Mouse (Mus musculus): Measurements from ENCODE around the gene Pacrg. TPM values are rescaled to one million over a fixed set of nuclear protein-coding genes. Genes with fewer than 3 reads are reported as not detected.

The Pacrg gene
- polyA plus RNA-seq, 1 experiment from 2014 or later, result 8.9 TPM

- WGBS, result 68% methylated on average over 8 of the region's 8 CpGs
- Histone ChIP-seq H3K4me2 (replicated peaks) (no peak overlapping the region), H3K36me3 (no peaks in the 10 kb centered on the region), H3K4me3 (replicated peaks) (no peak overlapping the region), H3K9me3 (no peaks in the 10 kb centered on the region), H3K9ac (replicated peaks) (no peak overlapping the region), H3K4me1 (replicated peaks) (0 out of 2 replicates have a peak, but pooled peaks cover under 1% of the 10 kb centered on the region), H3K27me3 (no peaks in the 10 kb centered on the region), H3K27ac (no peak overlapping the region)
- no peak for ATAC-seq
Observed at GRCm38 (mm10) chr17:10635955-10636470, 204.1 kb downstream of the Pacrg start.

GRCm38 (mm10) chr17:10635470-10635869 is 204.6 kb downstream of the Pacrg start:
- WGBS, result 95% methylated on average over 11 of the region's 11 CpGs
- no peaks in the 10 kb centered on the region for H3K36me3 ChIP-seq
- H3K9ac ChIP-seq (replicated peaks), result no peak overlapping the region
- ATAC-seq, result no peak
- H3K27me3 ChIP-seq, result no peaks in the 10 kb centered on the region
- no peak overlapping the region for H3K4me2 ChIP-seq (replicated peaks)
- no peaks in the 10 kb centered on the region for H3K9me3 ChIP-seq
- no peak overlapping the region for H3K27ac ChIP-seq
- H3K4me3 ChIP-seq (replicated peaks), result no peak overlapping the region
- peaks cover 6% of the 10 kb centered on the region for H3K4me1 ChIP-seq (replicated peaks)

DNA sequence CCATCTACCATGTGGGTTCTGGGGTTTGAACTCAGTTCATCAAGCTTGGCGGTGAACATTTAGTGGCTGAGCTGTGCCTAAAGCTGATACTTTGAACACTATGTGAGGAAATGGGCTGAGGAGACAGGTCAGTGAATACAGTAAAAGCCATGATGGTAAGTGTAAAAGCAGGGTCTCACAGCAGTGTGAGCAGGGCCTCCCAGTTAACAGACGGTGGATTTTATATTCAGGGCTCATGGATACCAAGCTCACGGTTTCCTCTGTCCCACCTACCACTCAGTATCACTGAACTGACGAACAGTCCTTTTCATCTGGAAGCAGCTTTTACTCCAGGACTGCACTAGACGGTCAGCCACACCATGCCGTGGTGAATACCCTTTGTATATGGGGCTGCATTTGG is 205.1 kb downstream of the Pacrg start:
- Histone ChIP-seq H3K36me3 (no peaks in the 10 kb centered on the region), H3K9ac (replicated peaks) (no peak overlapping the region), H3K4me3 (replicated peaks) (no peak overlapping the region), H3K9me3 (no peaks in the 10 kb centered on the region), H3K27ac (no peak overlapping the region), H3K27me3 (no peaks in the 10 kb centered on the region), H3K4me2 (replicated peaks) (no peak overlapping the region), H3K4me1 (replicated peaks) (peaks cover 10% of the 10 kb centered on the region)
- 97% methylated on average over 6 of the region's 6 CpGs for WGBS
- no peak for ATAC-seq

DNA sequence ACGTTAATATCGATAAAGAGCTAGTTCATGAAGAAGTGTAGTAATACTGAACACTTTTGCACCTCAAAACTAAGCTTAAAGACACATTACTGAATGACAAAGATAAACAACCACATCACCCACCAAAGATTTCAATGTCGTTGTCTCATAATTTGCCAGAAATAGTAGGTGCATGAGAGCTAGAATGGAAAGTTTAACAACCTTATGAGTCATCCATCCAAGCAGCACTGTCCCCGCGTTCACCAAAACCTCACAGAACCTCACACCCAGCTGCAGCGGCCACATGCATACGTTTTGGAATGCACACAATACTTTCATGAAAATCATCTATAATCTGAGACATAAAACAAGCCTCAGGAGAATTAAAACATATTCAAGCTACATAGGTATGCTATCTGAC is 206.3 kb downstream of the Pacrg start:
- ATAC-seq, result no peak
- Histone ChIP-seq H3K4me1 (replicated peaks) (peaks cover 11% of the 10 kb centered on the region), H3K9ac (replicated peaks) (no peak overlapping the region), H3K4me2 (replicated peaks) (no peak overlapping the region), H3K4me3 (replicated peaks) (no peak overlapping the region), H3K27me3 (no peaks in the 10 kb centered on the region), H3K27ac (no peak overlapping the region), H3K9me3 (no peaks in the 10 kb centered on the region), H3K36me3 (no peaks in the 10 kb centered on the region)
- WGBS, result 93% methylated on average over 7 of the region's 7 CpGs

- Histone ChIP-seq H3K9me3 (no peaks in the 10 kb centered on the region), H3K27me3 (no peaks in the 10 kb centered on the region), H3K4me1 (replicated peaks) (peaks cover 21% of the 10 kb centered on the region), H3K9ac (replicated peaks) (no peak overlapping the region), H3K4me3 (replicated peaks) (no peak overlapping the region), H3K27ac (no peak overlapping the region), H3K36me3 (no peaks in the 10 kb centered on the region), H3K4me2 (replicated peaks) (no peak overlapping the region)
- no peak for ATAC-seq
- 84% methylated on average over 4 of the region's 4 CpGs for WGBS
Observed at GRCm38 (mm10) chr17:10628240-10628639, 211.9 kb downstream of the Pacrg start.

- Histone ChIP-seq H3K9ac (replicated peaks) (no peak overlapping the region), H3K9me3 (no peaks in the 10 kb centered on the region), H3K27me3 (no peaks in the 10 kb centered on the region), H3K4me1 (replicated peaks) (peaks cover 21% of the 10 kb centered on the region), H3K4me3 (replicated peaks) (no peak overlapping the region), H3K36me3 (no peaks in the 10 kb centered on the region), H3K4me2 (replicated peaks) (no peak overlapping the region), H3K27ac (no peak overlapping the region)
- ATAC-seq, result no peak
- WGBS, result 67% methylated on average over 2 of the region's 2 CpGs
Observed at GRCm38 (mm10) chr17:10627476-10627875, 212.6 kb downstream of the Pacrg start.

GRCm38 (mm10) chr17:10626299-10627095 is 213.6 kb downstream of the Pacrg start:
- no peak for ATAC-seq
- Histone ChIP-seq H3K36me3 (no peaks in the 10 kb centered on the region), H3K4me2 (replicated peaks) (no peak overlapping the region), H3K4me1 (replicated peaks) (peaks cover 21% of the 10 kb centered on the region), H3K9ac (replicated peaks) (no peak overlapping the region), H3K9me3 (no peaks in the 10 kb centered on the region), H3K4me3 (replicated peaks) (no peak overlapping the region), H3K27me3 (no peaks in the 10 kb centered on the region), H3K27ac (no peak overlapping the region)
- WGBS, result 72% methylated on average over 13 of the region's 13 CpGs

GRCm38 (mm10) chr17:10624699-10625424 is 215.2 kb downstream of the Pacrg start:
- Histone ChIP-seq H3K4me1 (replicated peaks) (peaks cover 10% of the 10 kb centered on the region), H3K27me3 (no peaks in the 10 kb centered on the region), H3K36me3 (no peaks in the 10 kb centered on the region), H3K4me3 (replicated peaks) (no peak overlapping the region), H3K4me2 (replicated peaks) (no peak overlapping the region), H3K27ac (no peak overlapping the region), H3K9ac (replicated peaks) (no peak overlapping the region), H3K9me3 (no peaks in the 10 kb centered on the region)
- WGBS, result 92% methylated on average over 6 of the region's 6 CpGs
- ATAC-seq, result no peak

GRCm38 (mm10) chr17:10620621-10621020 is 219.5 kb downstream of the Pacrg start:
- H3K27me3 ChIP-seq, result no peaks in the 10 kb centered on the region
- WGBS, result 57% methylated on average over 2 of the region's 2 CpGs
- no peak overlapping the region for H3K27ac ChIP-seq
- no peak overlapping the region for H3K4me2 ChIP-seq (replicated peaks)
- no peak for ATAC-seq
- no peak overlapping the region for H3K4me3 ChIP-seq (replicated peaks)
- H3K9ac ChIP-seq (replicated peaks), result no peak overlapping the region
- no peaks in the 10 kb centered on the region for H3K9me3 ChIP-seq
- H3K4me1 ChIP-seq (replicated peaks), result no peaks in the 10 kb centered on the region
- H3K36me3 ChIP-seq, result no peaks in the 10 kb centered on the region

DNA sequence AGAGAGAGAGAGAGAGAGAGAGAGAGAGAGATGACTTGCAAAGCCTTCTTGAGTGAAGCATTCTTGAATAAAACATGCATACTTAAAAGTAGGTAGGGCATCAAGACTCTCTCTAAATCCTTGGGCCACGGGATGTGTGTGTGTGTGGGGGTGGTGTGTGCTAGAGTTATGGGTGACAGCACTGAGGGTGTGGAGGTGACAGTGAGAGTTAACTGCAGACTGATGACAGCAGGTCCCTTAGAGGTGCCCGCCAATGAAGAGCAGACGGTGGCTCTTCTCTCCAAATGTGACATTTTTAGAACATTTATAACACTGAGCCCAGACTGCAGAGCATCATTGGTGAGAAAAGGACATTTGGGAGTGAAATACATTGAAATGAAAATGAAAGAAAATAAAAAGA is 220.2 kb downstream of the Pacrg start:
- no peak for ATAC-seq
- WGBS, result 88% methylated on average over 3 of the region's 3 CpGs
- Histone ChIP-seq H3K9me3 (no peaks in the 10 kb centered on the region), H3K4me1 (replicated peaks) (no peaks in the 10 kb centered on the region), H3K36me3 (no peaks in the 10 kb centered on the region), H3K27me3 (no peaks in the 10 kb centered on the region), H3K4me2 (replicated peaks) (no peak overlapping the region), H3K27ac (no peak overlapping the region), H3K9ac (replicated peaks) (no peak overlapping the region), H3K4me3 (replicated peaks) (no peak overlapping the region)

DNA sequence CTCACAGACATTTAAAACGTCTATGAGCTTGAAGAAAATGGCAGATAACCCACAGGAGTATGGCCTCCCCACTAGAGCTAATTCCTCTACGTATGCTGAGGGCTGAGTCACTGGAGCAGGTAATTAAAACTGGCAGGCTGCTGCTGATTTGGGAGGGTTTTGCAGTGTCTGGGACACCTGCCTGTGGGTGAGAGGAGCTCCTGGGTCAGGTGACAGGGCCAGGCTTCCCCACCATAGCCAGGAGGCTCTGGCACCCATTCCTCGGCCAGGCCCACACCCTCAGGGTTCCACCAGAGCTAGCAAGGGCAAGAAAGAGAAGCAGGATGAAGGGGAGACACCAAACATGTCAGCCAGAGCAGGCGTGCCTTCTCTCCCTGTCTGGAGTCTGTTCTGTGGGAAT is 222.5 kb downstream of the Pacrg start:
- 61% methylated on average over 4 of the region's 4 CpGs for WGBS
- Histone ChIP-seq H3K27me3 (no peaks in the 10 kb centered on the region), H3K36me3 (no peaks in the 10 kb centered on the region), H3K27ac (no peak overlapping the region), H3K4me2 (replicated peaks) (no peak overlapping the region), H3K4me3 (replicated peaks) (no peak overlapping the region), H3K9ac (replicated peaks) (no peak overlapping the region), H3K4me1 (replicated peaks) (no peaks in the 10 kb centered on the region), H3K9me3 (no peaks in the 10 kb centered on the region)
- ATAC-seq, result no peak

DNA sequence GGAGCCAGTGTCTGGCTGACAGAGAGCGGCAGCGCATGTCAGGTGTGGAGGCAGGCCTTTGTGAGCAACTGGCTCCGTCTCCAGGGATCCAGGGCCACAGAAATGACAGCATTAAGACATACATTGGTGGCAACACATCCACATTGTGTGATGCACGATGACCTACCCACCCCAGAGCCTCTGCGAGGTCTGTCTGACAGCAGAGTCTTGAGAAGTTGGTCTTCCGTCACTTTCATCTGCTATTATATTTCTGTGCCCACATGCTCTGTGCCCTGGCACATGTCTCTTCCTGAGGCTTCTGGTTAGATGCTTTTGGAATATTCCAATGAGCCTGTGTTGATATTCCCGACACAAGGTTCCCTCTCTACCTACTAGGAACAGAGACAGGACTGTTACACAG is 224.5 kb downstream of the Pacrg start:
- no peaks in the 10 kb centered on the region for H3K4me1 ChIP-seq (replicated peaks)
- no peaks in the 10 kb centered on the region for H3K36me3 ChIP-seq
- no peak overlapping the region for H3K9ac ChIP-seq (replicated peaks)
- H3K9me3 ChIP-seq, result no peaks in the 10 kb centered on the region
- no peak overlapping the region for H3K27ac ChIP-seq
- no peak overlapping the region for H3K4me3 ChIP-seq (replicated peaks)
- whole genome bisulfite sequencing, result 91% methylated on average over 7 of the region's 7 CpGs
- no peaks in the 10 kb centered on the region for H3K27me3 ChIP-seq
- ATAC-seq, result no peak
- no peak overlapping the region for H3K4me2 ChIP-seq (replicated peaks)
